Mouse (Mus musculus) MEL (cell line): Measurements from ENCODE around the gene Fkbp10. TPM values are rescaled to one million over a fixed set of nuclear protein-coding genes. Genes with fewer than 3 reads are reported as not detected.

Experiments used
- DNase-seq: peaks from one replicate; pipeline ENCODE4 v3.0.0; 2011; ENCODE audit warnings: low read depth, low spot score
- H3K27ac ChIP-seq: 2 replicates; pipeline ENCODE4 v1.5.1; 2012; ENCODE audit warnings: low read depth, mild to moderate bottlenecking, control low read depth, low read length, moderate library complexity; ENCODE audit not compliant: control insufficient read depth
- H3K27me3 ChIP-seq, 2 experiments: fragments of 150-350 bp in 1 of 2; sonication (generic) in 1 of 2; 2 replicates each; pipeline ENCODE4 v1.6.1; 2012; ENCODE audit warnings: low read length in 2 of 2, mild to moderate bottlenecking in 2 of 2, improper control_type of control experiment in 1 of 2, moderate library complexity in 1 of 2; ENCODE audit not compliant: insufficient read depth in 2 of 2, control insufficient read depth in 1 of 2
- H3K36me3 ChIP-seq, 2 experiments: 2 replicates each; pipeline ENCODE4 v1.6.1; 2012 to 2014; ENCODE audit warnings: low read length in 2 of 2, improper control_type of control experiment in 1 of 2, inconsistent platforms in 1 of 2, mild to moderate bottlenecking in 1 of 2; ENCODE audit not compliant: insufficient read depth in 2 of 2, control insufficient read depth in 1 of 2
- H3K4me1 ChIP-seq, 2 experiments: fragments of 150-350 bp in 1 of 2; sonication (generic) in 1 of 2; 2 replicates each; pipeline ENCODE4 v1.6.1; 2012; ENCODE audit warnings: low read length in 2 of 2, improper control_type of control experiment in 1 of 2, mild to moderate bottlenecking in 1 of 2; ENCODE audit not compliant: insufficient read depth in 2 of 2, control insufficient read depth in 1 of 2
- H3K4me3 ChIP-seq, 2 experiments: fragments of 150-350 bp in 1 of 2; sonication (generic) in 1 of 2; 2 replicates each; pipeline ENCODE4 v1.5.1; 2012; ENCODE audit warnings: low read depth in 2 of 2, low read length in 2 of 2, mild to moderate bottlenecking in 2 of 2, moderate library complexity in 2 of 2, control low read depth in 1 of 2, improper control_type of control experiment in 1 of 2; ENCODE audit not compliant: control insufficient read depth in 1 of 2, insufficient read depth in 1 of 2
- H3K79me2 ChIP-seq: 2 replicates; pipeline ENCODE4 v1.6.1; 2012; ENCODE audit warnings: mild to moderate bottlenecking, low read length, moderate library complexity; ENCODE audit not compliant: control insufficient read depth, poor library complexity, insufficient read depth
- H3K9ac ChIP-seq: 2 replicates; pipeline ENCODE4 v1.6.1; 2012; ENCODE audit warnings: low read depth, mild to moderate bottlenecking, control low read depth, low read length, moderate library complexity; ENCODE audit not compliant: control insufficient read depth, poor library complexity, severe bottlenecking
- H3K9me3 ChIP-seq: fragments of 150-350 bp; sonication (generic); replicated peaks from 2 replicates; pipeline ENCODE4 v1.6.1; 2012; ENCODE audit warnings: mild to moderate bottlenecking, low read length, improper control_type of control experiment, moderate library complexity; ENCODE audit not compliant: insufficient read depth
- CHD1 ChIP-seq: IDR thresholded peaks from 2 replicates; pipeline ENCODE4 v1.6.1; 2012; ENCODE audit warnings: low read depth, mild to moderate bottlenecking, inconsistent platforms, low read length, improper control_type of control experiment
- CHD2 ChIP-seq: IDR thresholded peaks from 2 replicates; pipeline ENCODE4 v1.6.1; 2011; ENCODE audit warnings: low read length, improper control_type of control experiment
- CTCF ChIP-seq, 3 experiments: IDR thresholded peaks in 2 of 3; conservative IDR thresholded peaks in 1 of 3; 2 replicates each; pipeline ENCODE4 v1.5.1; 2011 to 2012; ENCODE audit warnings: low read length in 3 of 3, low read depth in 2 of 3, mild to moderate bottlenecking in 2 of 3, improper control_type of control experiment in 1 of 3, inconsistent platforms in 1 of 3, mixed read lengths in 1 of 3, moderate library complexity in 1 of 3; ENCODE audit not compliant: control insufficient read depth in 1 of 3, insufficient read depth in 1 of 3, poor library complexity in 1 of 3, severe bottlenecking in 1 of 3
- ELF1 ChIP-seq: IDR thresholded peaks from 2 replicates; pipeline ENCODE4 v1.6.1; 2014; ENCODE audit warnings: low read depth, mild to moderate bottlenecking, inconsistent platforms, low read length, improper control_type of control experiment, moderate library complexity
- EP300 ChIP-seq, 2 experiments: IDR thresholded peaks; 2 replicates each; pipeline ENCODE4 v1.6.1; 2011; ENCODE audit warnings: improper control_type of control experiment in 2 of 2, low read length in 2 of 2, low read depth in 1 of 2, mild to moderate bottlenecking in 1 of 2
- GABPA ChIP-seq: IDR thresholded peaks from 2 replicates; pipeline ENCODE4 v1.6.1; 2012; ENCODE audit warnings: low read depth, mild to moderate bottlenecking, inconsistent platforms, low read length, improper control_type of control experiment, moderate library complexity
- GATA1 ChIP-seq: IDR thresholded peaks from 2 replicates; pipeline ENCODE4 v1.6.1; 2011; ENCODE audit warnings: low read depth, low read length, improper control_type of control experiment
- HCFC1 ChIP-seq: IDR thresholded peaks from 2 replicates; pipeline ENCODE4 v1.6.1; 2012; ENCODE audit warnings: low read depth, mild to moderate bottlenecking, inconsistent platforms, low read length, improper control_type of control experiment, moderate library complexity
- JUND ChIP-seq: IDR thresholded peaks from 2 replicates; pipeline ENCODE4 v1.6.1; 2011; ENCODE audit warnings: low read depth, mild to moderate bottlenecking, improper control_type of control experiment, low read length
- MXI1 ChIP-seq: IDR thresholded peaks from 2 replicates; pipeline ENCODE4 v1.6.1; 2011; ENCODE audit warnings: mild to moderate bottlenecking, low read depth, low read length, improper control_type of control experiment
- MYB ChIP-seq: IDR thresholded peaks from 2 replicates; pipeline ENCODE4 v1.6.1; 2011; ENCODE audit warnings: mild to moderate bottlenecking, low read depth, low read length, improper control_type of control experiment
- RAD21 ChIP-seq: IDR thresholded peaks from 2 replicates; pipeline ENCODE4 v1.6.1; 2011; ENCODE audit warnings: mild to moderate bottlenecking, low read depth, low read length, improper control_type of control experiment
- RCOR1 ChIP-seq: IDR thresholded peaks from 2 replicates; pipeline ENCODE4 v1.6.1; 2012; ENCODE audit warnings: low read depth, mild to moderate bottlenecking, inconsistent platforms, low read length, improper control_type of control experiment
- UBTF ChIP-seq: IDR thresholded peaks from 2 replicates; pipeline ENCODE4 v1.6.1; 2012; ENCODE audit warnings: low read depth, mild to moderate bottlenecking, inconsistent platforms, low read length, improper control_type of control experiment, moderate library complexity, borderline replicate concordance; ENCODE audit not compliant: insufficient read depth
- USF1 ChIP-seq: IDR thresholded peaks from 2 replicates; pipeline ENCODE4 v1.6.1; 2014; ENCODE audit warnings: low read depth, mild to moderate bottlenecking, inconsistent platforms, low read length, improper control_type of control experiment, moderate library complexity
- USF2 ChIP-seq, 2 experiments: IDR thresholded peaks; 2 replicates each; pipeline ENCODE4 v1.6.1; 2011 to 2012; ENCODE audit warnings: improper control_type of control experiment in 2 of 2, low read length in 2 of 2, borderline replicate concordance in 1 of 2, inconsistent platforms in 1 of 2, low read depth in 1 of 2, mild to moderate bottlenecking in 1 of 2; ENCODE audit not compliant: insufficient read depth in 1 of 2
- ZC3H11A ChIP-seq: IDR thresholded peaks from 2 replicates; pipeline ENCODE4 v1.6.1; 2012; ENCODE audit warnings: low read depth, mild to moderate bottlenecking, inconsistent platforms, low read length, improper control_type of control experiment
- ZKSCAN1 ChIP-seq: IDR thresholded peaks from 2 replicates; pipeline ENCODE4 v1.6.1; 2012; ENCODE audit warnings: low read depth, mild to moderate bottlenecking, inconsistent platforms, low read length, improper control_type of control experiment, moderate library complexity
- ZNF384 ChIP-seq: IDR thresholded peaks from 2 replicates; pipeline ENCODE4 v1.6.1; 2012; ENCODE audit warnings: low read depth, mild to moderate bottlenecking, inconsistent platforms, low read length, improper control_type of control experiment
- polyA plus RNA-seq, 2 experiments: library from polyadenylated mRNA; stranded (reverse) in 1 of 2; unstranded in 1 of 2; fragments of >175 nt in 1 of 2; fragments of >200 nt in 1 of 2; gene quantifications; 2 replicates each; pipeline versions ENCODE4 v1.2.1 to v1.2.4; 2012; ENCODE audit warnings: low replicate concordance in 2 of 2, low read depth in 1 of 2; ENCODE audit not compliant: insufficient read length in 2 of 2, insufficient read depth in 1 of 2, missing spikeins in 1 of 2
- total RNA-seq: library from RNA; depleted of rRNA; stranded (reverse); fragments of 300-350 nt; gene quantifications from 2 replicates; pipeline ENCODE4 v1.2.3, GENCODE M21; 2012

The Fkbp10 gene
- total and polyA plus RNA-seq, 3 experiments = 0.19 to 0.28 TPM; not detected in 1

DNA sequence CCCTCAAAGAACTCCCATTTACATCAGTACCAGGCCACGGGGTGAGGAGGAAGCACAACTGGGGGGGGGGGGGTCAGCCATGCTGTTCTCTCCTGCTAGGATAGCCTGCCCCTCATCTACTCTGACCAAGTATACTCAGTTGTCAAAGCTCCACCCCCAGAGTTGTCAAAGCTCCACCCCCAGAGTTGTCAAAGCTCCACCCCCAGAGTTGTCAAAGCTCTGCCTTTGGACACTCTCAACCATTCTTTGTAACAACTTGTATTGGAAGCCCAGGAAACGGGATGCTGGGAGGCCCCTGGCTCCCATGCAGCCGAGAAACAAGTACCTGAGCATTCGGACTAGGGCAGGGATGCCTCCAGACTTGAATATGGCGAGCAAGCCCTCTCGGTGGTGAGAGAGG, 32.8 kb upstream of the Fkbp10 start:
- Histone ChIP-seq H3K9me3 (no peaks in the 10 kb centered on the region), H3K4me3 (no peak overlapping the region), H3K79me2 (no peaks in the 10 kb centered on the region), H3K4me1 (no peaks in the 10 kb centered on the region), H3K27me3 (no peaks in the 10 kb centered on the region; a peak in 1 of 4 replicates), H3K27ac (no peak overlapping the region), H3K36me3 (no peaks in the 10 kb centered on the region), H3K9ac (no peak overlapping the region)
- TF ChIP-seq JUND (no peak), RAD21 (no peak), GATA1 (no peak), CHD2 (no peak)
- no peak for DNase-seq

DNA sequence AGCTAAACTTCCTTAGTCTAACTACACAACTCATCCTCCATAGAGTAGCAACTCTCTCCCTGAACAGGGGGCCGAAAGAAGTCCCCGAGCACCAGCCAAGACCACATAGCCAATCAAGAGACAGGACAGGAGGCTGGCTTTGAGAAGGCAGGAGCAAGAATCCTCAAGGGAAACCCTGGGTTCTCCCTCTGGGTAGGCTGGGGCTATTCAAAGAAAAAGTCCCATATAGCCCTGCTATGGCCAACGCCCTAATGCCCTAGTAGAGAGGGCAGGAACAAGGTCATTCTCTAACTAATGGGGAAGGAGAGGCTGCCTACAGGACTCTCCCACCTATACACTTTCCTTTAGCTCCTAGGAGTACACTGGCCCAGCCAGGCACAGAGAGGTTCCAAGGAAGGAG, 30.5 kb upstream of the Fkbp10 start:
- no peak for TF ChIP-seq GABPA
- no peak for TF ChIP-seq ZC3H11A
- no peak for TF ChIP-seq MXI1
- no peak for DNase-seq
- H3K9ac ChIP-seq = no peak overlapping the region

DNA sequence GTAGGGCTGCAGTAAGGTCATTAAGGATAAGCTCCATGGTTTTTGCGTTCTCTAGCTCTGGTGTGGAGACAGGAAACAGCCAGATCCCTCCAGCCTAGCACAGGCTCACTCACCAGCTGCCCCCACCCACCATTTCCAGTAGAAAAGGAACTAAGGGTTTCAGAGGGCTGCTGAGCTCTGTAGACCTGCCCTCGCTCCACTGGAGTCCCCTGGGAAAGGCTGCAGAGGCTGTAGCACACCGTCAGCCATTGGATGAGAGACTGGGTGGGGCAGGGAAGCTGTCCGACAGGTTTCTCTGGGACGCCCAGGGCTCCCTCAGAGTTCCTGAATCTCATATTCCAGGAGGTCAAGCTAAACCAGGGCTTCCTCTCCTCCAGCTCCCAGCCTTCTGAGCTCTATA, 28.9 kb upstream of the Fkbp10 start:
- no peak for TF ChIP-seq GATA1
- TF ChIP-seq MYB = no peak
- no peak for TF ChIP-seq CHD1
- TF ChIP-seq CTCF (IDR thresholded peaks at IDR 0.05 in 2 of 3, conservative IDR thresholded peaks at IDR 0.05 in 1 of 3; ENCODE audit: control insufficient read depth in 1 of 3, insufficient read depth in 1 of 3, low read depth in 2 of 3, low read length in 3 of 3, poor library complexity in 1 of 3, severe bottlenecking in 1 of 3) = no peak
- TF ChIP-seq ZNF384 = no peak
- TF ChIP-seq ZKSCAN1 = no peak
- no peak for TF ChIP-seq USF1
- no peak for TF ChIP-seq RCOR1
- no peak for TF ChIP-seq ELF1
- no peak for TF ChIP-seq ZC3H11A
- TF ChIP-seq UBTF = no peak
- TF ChIP-seq USF2 (IDR thresholded peaks at IDR 0.05; ENCODE audit: borderline replicate concordance in 1 of 2, insufficient read depth in 1 of 2, low read depth in 1 of 2, low read length in 2 of 2) = no peak
- TF ChIP-seq JUND = no peak
- no peak for TF ChIP-seq HCFC1
- TF ChIP-seq EP300 (IDR thresholded peaks at IDR 0.05; ENCODE audit: low read depth in 1 of 2, low read length in 2 of 2) = no peak
- DNase-seq = no peak
- H3K4me3 ChIP-seq = no peak overlapping the region
- no peaks in the 10 kb centered on the region; a peak in 1 of 4 replicates for H3K27me3 ChIP-seq
- H3K4me1 ChIP-seq = no peaks in the 10 kb centered on the region
- no peaks in the 10 kb centered on the region for H3K9me3 ChIP-seq
- H3K9ac ChIP-seq = no peak overlapping the region
- no peaks in the 10 kb centered on the region for H3K79me2 ChIP-seq
- no peak overlapping the region for H3K27ac ChIP-seq
- H3K36me3 ChIP-seq = no peaks in the 10 kb centered on the region

More for the DNA sequence above, 30.5 kb upstream of the Fkbp10 start:
- no peak overlapping the region for H3K4me3 ChIP-seq
- no peak overlapping the region for H3K27ac ChIP-seq
- no peaks in the 10 kb centered on the region for H3K9me3 ChIP-seq
- no peaks in the 10 kb centered on the region for H3K36me3 ChIP-seq
- no peaks in the 10 kb centered on the region for H3K79me2 ChIP-seq
- H3K4me1 ChIP-seq = no peaks in the 10 kb centered on the region
- H3K27me3 ChIP-seq = no peaks in the 10 kb centered on the region; a peak in 1 of 4 replicates
